Mouse (Mus musculus): Measurements from ENCODE around the gene 2310022A10Rik. TPM values are rescaled to one million over a fixed set of nuclear protein-coding genes. Genes with fewer than 3 reads are reported as not detected.

Gene 2310022A10Rik
- polyA plus RNA-seq, 1 experiment from 2014 or later, result 38.9 TPM

DNA sequence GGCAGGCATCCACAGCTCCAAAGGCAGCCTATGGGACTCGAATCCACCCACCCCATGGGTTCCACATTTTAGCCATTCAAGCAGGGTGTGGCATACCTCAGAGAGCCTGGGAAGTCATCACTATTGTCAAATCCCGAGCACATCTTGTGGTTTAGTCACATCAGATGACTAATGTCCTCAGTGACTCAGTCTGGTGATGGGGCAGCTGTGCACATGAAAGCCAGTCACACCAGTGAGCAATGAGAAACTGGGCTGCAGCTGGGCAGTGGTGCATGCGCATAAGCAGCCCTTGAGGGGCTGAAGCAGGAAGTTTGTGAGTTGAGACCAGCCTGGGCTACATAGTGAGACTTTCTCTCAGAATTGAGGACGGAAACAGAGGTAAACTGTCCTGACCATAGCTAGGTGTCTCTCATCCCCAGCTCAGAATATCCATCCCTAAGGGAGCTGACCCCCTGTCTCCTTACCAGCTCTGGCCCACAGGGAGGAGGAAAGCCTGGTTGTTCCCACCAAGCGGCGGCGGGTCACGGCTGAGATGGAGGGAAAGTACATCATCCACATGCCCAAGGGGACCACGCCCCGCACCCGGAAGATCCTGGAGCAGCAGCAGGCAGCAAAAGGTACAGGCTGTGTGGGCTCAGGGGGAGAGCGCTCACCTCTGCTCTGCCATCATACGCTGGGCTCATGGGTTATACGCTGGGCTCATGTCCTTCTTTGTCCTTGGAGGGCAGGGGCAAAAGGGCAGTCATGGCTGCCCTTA is 21.3 kb downstream of the 2310022A10Rik start:
- H3K4me3 ChIP-seq, result no peak overlapping the region
- no peak overlapping the region for H3K9ac ChIP-seq (replicated peaks)
- no peaks in the 10 kb centered on the region for H3K27me3 ChIP-seq
- no peak overlapping the region for H3K4me2 ChIP-seq (replicated peaks)
- 95% methylated on average over 14 of the region's 14 CpGs for WGBS
- no peak overlapping the region for H3K27ac ChIP-seq (replicated peaks)
- peaks cover 81% of the 10 kb centered on the region for H3K36me3 ChIP-seq
- no peaks in the 10 kb centered on the region for H3K9me3 ChIP-seq
- ATAC-seq (replicated peaks), result no peak
- no peaks in the 10 kb centered on the region for H3K4me1 ChIP-seq

DNA sequence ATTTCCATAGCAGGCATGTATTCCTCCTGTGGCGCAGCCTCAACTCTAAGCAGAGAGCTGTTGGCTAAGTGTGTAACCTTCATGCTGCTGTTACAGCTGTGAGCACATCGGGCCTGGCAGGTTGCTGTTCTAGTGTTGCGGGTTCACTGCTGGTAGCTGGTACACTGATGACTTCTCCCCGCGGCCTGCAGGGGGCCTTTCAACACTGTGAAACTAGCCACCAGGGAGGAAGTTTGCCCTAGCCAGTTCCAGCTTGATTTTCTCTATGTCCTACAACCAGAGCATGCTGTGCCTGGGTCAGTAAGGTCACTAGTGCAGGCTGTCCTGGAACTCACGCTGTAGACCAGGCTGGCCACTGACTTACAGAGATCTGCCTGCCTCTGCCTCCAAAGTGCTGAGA is 23.9 kb downstream of the 2310022A10Rik start:
- 80% methylated on average over 6 of the region's 6 CpGs for WGBS
- ATAC-seq (replicated peaks), result no peak
- H3K27me3 ChIP-seq, result no peaks in the 10 kb centered on the region

DNA sequence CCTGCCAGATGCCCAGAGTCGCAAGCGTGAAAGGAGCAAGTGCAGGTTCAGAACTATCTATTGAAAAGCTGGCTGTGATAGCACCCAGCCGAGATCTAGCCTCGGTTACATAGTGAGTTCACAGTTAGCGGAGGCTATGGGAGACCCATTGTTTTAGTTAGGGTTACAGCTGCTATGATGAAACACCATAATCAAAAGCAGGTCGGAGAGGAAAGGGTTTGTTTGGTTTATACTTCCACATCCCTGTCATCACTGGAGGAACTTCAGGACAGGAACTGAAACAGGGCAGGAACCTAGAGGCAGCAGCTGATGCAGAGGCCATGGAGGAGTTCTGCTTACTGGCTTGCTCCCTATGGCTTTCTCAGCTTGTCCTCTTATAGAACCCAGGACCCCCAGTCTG is 24.6 kb downstream of the 2310022A10Rik start:
- H3K4me1 ChIP-seq, result no peaks in the 10 kb centered on the region
- no peak overlapping the region for H3K9ac ChIP-seq (replicated peaks)
- no peaks in the 10 kb centered on the region for H3K9me3 ChIP-seq
- no peak overlapping the region for H3K4me3 ChIP-seq
- H3K27me3 ChIP-seq, result no peaks in the 10 kb centered on the region
- 93% methylated on average over 6 of the region's 6 CpGs for WGBS
- no peak for ATAC-seq (replicated peaks)
- H3K36me3 ChIP-seq, result peaks cover 80% of the 10 kb centered on the region
- H3K27ac ChIP-seq (replicated peaks), result no peak overlapping the region
- H3K4me2 ChIP-seq (replicated peaks), result no peak overlapping the region

More for the DNA sequence above, 23.9 kb downstream of the 2310022A10Rik start:
- Histone ChIP-seq H3K36me3 (peaks cover 80% of the 10 kb centered on the region), H3K9ac (replicated peaks) (no peak overlapping the region), H3K9me3 (no peaks in the 10 kb centered on the region), H3K27ac (replicated peaks) (no peak overlapping the region), H3K4me1 (no peaks in the 10 kb centered on the region), H3K4me2 (replicated peaks) (no peak overlapping the region), H3K4me3 (no peak overlapping the region)

DNA sequence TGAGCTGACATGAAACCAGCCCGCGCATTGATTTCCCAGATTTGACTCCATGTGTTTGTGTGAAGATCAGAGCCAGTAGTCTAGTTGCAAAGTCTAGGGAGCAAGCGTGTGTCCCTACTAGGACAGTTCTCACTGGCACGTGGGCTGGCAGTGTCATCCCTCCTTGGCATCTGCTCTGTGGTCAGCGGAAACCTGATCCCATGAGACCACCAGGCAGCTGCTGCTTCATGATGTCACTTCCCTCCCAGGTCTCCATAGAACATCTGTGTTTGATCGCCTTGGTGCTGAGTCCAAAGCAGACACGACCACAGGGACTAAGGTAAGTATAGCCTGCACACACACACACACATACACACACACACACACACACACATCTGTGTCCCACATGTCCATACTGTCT is 25.4 kb downstream of the 2310022A10Rik start:
- Histone ChIP-seq H3K4me1 (no peaks in the 10 kb centered on the region), H3K27ac (replicated peaks) (no peak overlapping the region), H3K27me3 (no peaks in the 10 kb centered on the region), H3K4me2 (replicated peaks) (no peak overlapping the region), H3K4me3 (no peak overlapping the region), H3K9ac (replicated peaks) (no peak overlapping the region), H3K36me3 (peaks cover 87% of the 10 kb centered on the region), H3K9me3 (no peaks in the 10 kb centered on the region)
- no peak for ATAC-seq (replicated peaks)
- WGBS, result 91% methylated on average over 7 of the region's 7 CpGs

- Histone ChIP-seq H3K4me3 (no peak overlapping the region), H3K9ac (replicated peaks) (no peak overlapping the region), H3K27me3 (no peaks in the 10 kb centered on the region), H3K27ac (replicated peaks) (no peak overlapping the region), H3K9me3 (no peaks in the 10 kb centered on the region), H3K4me1 (no peaks in the 10 kb centered on the region), H3K36me3 (peaks cover 77% of the 10 kb centered on the region), H3K4me2 (replicated peaks) (no peak overlapping the region)
- 92% methylated on average over 14 of the region's 14 CpGs for WGBS
- ATAC-seq (replicated peaks), result no peak
Measured at GRCm38 (mm10) chr7:27580380-27581174, 27.5 kb downstream of the 2310022A10Rik start.

DNA sequence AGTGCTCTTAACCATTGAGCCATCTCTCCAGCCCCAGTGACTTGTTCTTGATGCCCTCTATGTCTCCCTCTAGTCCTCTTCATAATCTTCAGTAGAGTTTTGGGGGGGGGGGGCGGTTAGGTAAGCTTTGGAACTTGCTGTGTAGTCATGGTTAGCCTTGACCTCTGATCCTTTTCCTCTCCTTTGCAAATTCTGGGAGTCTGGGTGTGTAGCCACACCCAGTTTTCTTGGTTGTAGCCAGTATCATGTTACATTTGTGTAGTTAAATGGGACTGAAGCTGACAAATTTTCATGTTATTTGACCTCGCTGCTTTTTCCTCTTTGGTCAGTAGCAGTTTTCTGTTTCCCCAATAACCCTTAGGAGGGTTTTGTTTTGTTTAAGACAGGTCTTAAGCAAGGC is 33.8 kb downstream of the 2310022A10Rik start:
- WGBS, result 68% methylated on average over 2 of the region's 2 CpGs
- H3K4me1 ChIP-seq, result no peaks in the 10 kb centered on the region

GRCm38 (mm10) chr7:27587741-27588140 is 34.7 kb downstream of the 2310022A10Rik start:
- Histone ChIP-seq H3K9me3 (no peaks in the 10 kb centered on the region), H3K9ac (replicated peaks) (no peak overlapping the region), H3K27ac (replicated peaks) (no peak overlapping the region), H3K4me1 (peaks cover 4% of the 10 kb centered on the region), H3K4me2 (replicated peaks) (no peak overlapping the region), H3K4me3 (no peak overlapping the region), H3K36me3 (peaks cover 15% of the 10 kb centered on the region), H3K27me3 (no peaks in the 10 kb centered on the region)
- WGBS, result 90% methylated on average over 2 of the region's 2 CpGs
- ATAC-seq (replicated peaks), result no peak

More for the DNA sequence above, 33.8 kb downstream of the 2310022A10Rik start:
- Histone ChIP-seq H3K9me3 (no peaks in the 10 kb centered on the region), H3K4me2 (replicated peaks) (no peak overlapping the region), H3K36me3 (peaks cover 24% of the 10 kb centered on the region), H3K4me3 (no peak overlapping the region), H3K27me3 (no peaks in the 10 kb centered on the region), H3K9ac (replicated peaks) (no peak overlapping the region), H3K27ac (replicated peaks) (no peak overlapping the region)
- ATAC-seq (replicated peaks), result no peak

DNA sequence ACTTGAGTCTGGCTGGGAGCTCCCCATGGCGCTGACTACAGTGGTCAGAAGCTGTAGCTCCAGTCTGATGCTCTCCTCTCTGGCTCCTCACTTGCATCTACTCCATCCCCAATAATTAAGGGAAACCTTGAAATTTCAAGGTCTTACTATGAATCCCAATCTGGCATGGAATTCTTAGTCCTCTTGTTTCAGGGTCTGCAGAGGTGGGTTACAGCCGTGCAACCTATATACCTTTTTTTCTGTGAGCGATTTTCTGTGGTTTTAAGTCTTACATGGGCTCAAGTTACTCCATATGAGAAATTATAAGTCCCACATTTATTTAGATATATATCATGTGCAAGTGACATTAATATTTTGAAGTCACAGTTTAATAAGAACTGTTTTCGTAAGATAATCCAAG is 37.1 kb downstream of the 2310022A10Rik start:
- Histone ChIP-seq H3K36me3 (0 out of 2 replicates have a peak, but pooled peaks cover 2% of the 10 kb centered on the region), H3K4me1 (peaks cover 14% of the 10 kb centered on the region), H3K4me3 (no peak overlapping the region), H3K9ac (replicated peaks) (no peak overlapping the region), H3K4me2 (replicated peaks) (no peak overlapping the region), H3K9me3 (no peaks in the 10 kb centered on the region), H3K27me3 (no peaks in the 10 kb centered on the region), H3K27ac (replicated peaks) (no peak overlapping the region)
- ATAC-seq (replicated peaks), result no peak
- 93% methylated on average over 4 of the region's 4 CpGs for WGBS

- 55% methylated on average over 4 of the region's 4 CpGs for WGBS
- H3K4me1 ChIP-seq, result peaks cover 14% of the 10 kb centered on the region
- peak; percentile 1; the same call in 1 of the 2 replicates for ATAC-seq (replicated peaks)
- H3K27ac ChIP-seq (replicated peaks), result peak overlapping the region; percentile 99
- H3K4me2 ChIP-seq (replicated peaks), result peak overlapping the region; percentile 74
- H3K9me3 ChIP-seq, result no peaks in the 10 kb centered on the region
- no peaks in the 10 kb centered on the region for H3K36me3 ChIP-seq
- peak overlapping the region; percentile 72 for H3K4me3 ChIP-seq
- H3K9ac ChIP-seq (replicated peaks), result peak overlapping the region; percentile 43; the same call in 1 of the 2 replicates
- H3K27me3 ChIP-seq, result no peaks in the 10 kb centered on the region
Measured at GRCm38 (mm10) chr7:27590566-27591213, 37.7 kb downstream of the 2310022A10Rik start.

DNA sequence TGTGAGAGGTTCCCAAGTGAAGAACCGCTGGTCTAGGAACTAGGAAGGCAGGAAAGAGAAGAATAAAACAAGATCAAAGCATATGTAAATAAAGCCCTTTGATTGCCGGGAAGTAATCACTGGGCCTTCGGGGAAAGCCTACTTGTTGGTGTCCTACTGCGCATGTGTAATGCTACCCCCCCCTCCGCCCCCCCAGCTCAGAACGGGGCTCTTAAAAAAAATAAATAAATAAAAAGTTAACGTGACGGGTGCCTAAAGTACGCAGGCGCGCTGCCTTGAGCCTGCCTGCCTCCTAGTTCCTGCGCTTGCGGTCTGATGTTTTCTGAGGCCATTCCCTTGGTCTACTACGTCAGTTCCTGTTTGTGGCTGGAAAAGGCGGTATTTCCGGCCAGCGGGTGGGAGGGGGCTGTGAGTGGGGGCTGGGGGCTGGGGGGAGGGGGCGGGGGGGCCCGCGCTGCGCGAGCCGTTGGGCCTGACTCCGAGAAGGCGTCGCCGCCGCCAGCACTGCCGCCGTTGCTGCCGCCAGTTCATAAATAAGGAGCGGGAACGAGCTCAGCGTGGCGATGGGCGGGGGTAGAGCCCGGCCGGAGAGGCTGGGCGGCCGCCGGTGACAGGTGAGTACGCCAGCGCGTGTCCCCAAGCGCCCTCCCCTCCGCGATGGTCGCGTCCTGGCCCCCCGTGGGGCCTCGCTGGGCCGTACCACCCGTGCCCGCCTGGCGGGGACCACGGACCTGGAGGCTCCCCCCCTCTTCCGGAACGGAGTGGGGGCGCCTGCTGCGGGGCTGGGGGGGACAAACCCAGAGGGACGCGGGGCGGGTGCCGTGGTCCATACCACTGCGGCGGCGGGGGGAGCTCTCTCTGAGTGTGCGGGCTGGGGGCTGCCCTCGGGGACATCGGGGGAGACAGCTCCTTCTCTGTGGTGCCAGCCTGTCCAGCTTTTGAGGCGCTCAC is 38.5 kb downstream of the 2310022A10Rik start, which contains the start of gene Akt2:
Akt2 (plus strand) TSS at position 287 of the 951 bp plus-strand sequence.
- peak within 1 kb of the TSS; percentile 74 for H3K4me2 ChIP-seq (replicated peaks)
- no peaks in the 10 kb centered on the region for H3K9me3 ChIP-seq
- H3K27me3 ChIP-seq, result no peaks in the 10 kb centered on the region
- H3K4me1 ChIP-seq, result peaks cover 16% of the 10 kb centered on the region
- ATAC-seq (replicated peaks), result peak; percentile 96
- WGBS, result under 1% methylated on average over 62 of the region's 71 CpGs
- no peaks in the 10 kb centered on the region for H3K36me3 ChIP-seq
- peak within 1 kb of the TSS; percentile 72 for H3K4me3 ChIP-seq
- peak within 1 kb of the TSS; percentile 91 for H3K9ac ChIP-seq (replicated peaks)
- peak within 1 kb of the TSS; percentile 99 for H3K27ac ChIP-seq (replicated peaks)

Measured in forebrain, embryonic 15.5 days (tissue).